Mouse (Mus musculus) G1E (cell line): ENCODE measurements around the gene Hba-x. TPM values are rescaled to one million over a fixed set of nuclear protein-coding genes. Genes with fewer than 3 reads are reported as not detected.

Experiments
- ATAC-seq: 2 replicates; pipeline ENCODE4 v1.8.0; 2016; ENCODE audit warnings: mild to moderate bottlenecking; ENCODE audit not compliant: insufficient number of reproducible peaks, poor library complexity, low FRiP score, severe bottlenecking; ENCODE audit errors: extremely low read depth
- DNase-seq: peaks from one replicate; pipeline ENCODE4 v3.0.0; 2012; ENCODE audit warnings: low spot score
- H3K27me3 ChIP-seq: 2 replicates; pipeline ENCODE4 v1.6.1; 2012; ENCODE audit warnings: mild to moderate bottlenecking, low read length, inconsistent platforms; ENCODE audit not compliant: insufficient read depth
- H3K36me3 ChIP-seq: replicated peaks from 2 replicates; pipeline ENCODE3; 2012; ENCODE audit warnings: mild to moderate bottlenecking, inconsistent platforms
- H3K4me1 ChIP-seq: 2 replicates; pipeline ENCODE4 v1.6.1; 2012; ENCODE audit warnings: low read depth, low read length, inconsistent platforms, mixed read lengths; ENCODE audit not compliant: insufficient read depth
- H3K4me3 ChIP-seq: 2 replicates; pipeline ENCODE4 v1.5.1; 2012; ENCODE audit warnings: low read depth, mild to moderate bottlenecking, inconsistent platforms, low read length, moderate library complexity, mixed read lengths
- H3K9me3 ChIP-seq: replicated peaks from 2 replicates; pipeline ENCODE4 v1.6.1; 2012; ENCODE audit warnings: inconsistent platforms
- CTCF ChIP-seq: IDR thresholded peaks from 2 replicates; pipeline ENCODE4 v1.5.1; 2012; ENCODE audit warnings: low read depth, low read length, inconsistent platforms, mixed read lengths
- GATA1 ChIP-seq: IDR thresholded peaks from 2 replicates; pipeline ENCODE4 v1.6.1; 2012; ENCODE audit warnings: borderline replicate concordance, low read length, inconsistent platforms, mixed read lengths
- GATA2 ChIP-seq: IDR thresholded peaks from 2 replicates; pipeline ENCODE4 v1.6.1; 2012; ENCODE audit warnings: low read depth, low read length, inconsistent platforms, borderline replicate concordance
- POLR2AphosphoS5 ChIP-seq: IDR thresholded peaks from 2 replicates; pipeline ENCODE4 v1.6.1; 2012; ENCODE audit warnings: low read depth, low read length, inconsistent platforms; ENCODE audit not compliant: insufficient replicate concordance
- TAL1 ChIP-seq: conservative IDR thresholded peaks from 2 replicates; pipeline ENCODE4 v1.6.1; 2012; ENCODE audit warnings: low read depth, low read length, inconsistent platforms, mixed read lengths
- polyA plus RNA-seq: library from polyadenylated mRNA; stranded (reverse); fragments of >175 nt; gene quantifications from 2 replicates; pipeline ENCODE4 v1.2.3, GENCODE M21; 2012
- total RNA-seq, 2 experiments: library from RNA; stranded (forward) in 1 of 2; stranded (reverse) in 1 of 2; fragments of 200-1000 nt in 1 of 2; fragments of >200 nt in 1 of 2; fragmentation: Nextera tagmentation in 1 of 2; gene quantifications; 2 replicates each; pipeline ENCODE4 v1.2.3; 2014 to 2017

Hba-x gene
- total and polyA plus RNA-seq, 3 experiments = 0.09 TPM; not detected in 2

GRCm38 (mm10) chr11:32238093-32238860, 37.9 kb upstream of the Hba-x start:
- H3K9me3 ChIP-seq = no peaks in the 10 kb centered on the region
- peaks cover 99% of the 10 kb centered on the region for H3K36me3 ChIP-seq
- no peaks in the 10 kb centered on the region for H3K27me3 ChIP-seq
- 0 out of 2 replicates have a peak, but pooled peaks have one; percentile 52 for ATAC-seq
- no peak overlapping the region for H3K4me3 ChIP-seq
- peaks cover 33% of the 10 kb centered on the region for H3K4me1 ChIP-seq
- TF ChIP-seq POLR2AphosphoS5 (no peak), CTCF (peak; percentile 96), TAL1 (no peak)
- DNase-seq = no peak

- no peaks in the 10 kb centered on the region for H3K9me3 ChIP-seq
- DNase-seq = no peak
- no peak overlapping the region for H3K4me3 ChIP-seq
- ATAC-seq = no peak
- H3K36me3 ChIP-seq = peaks cover 91% of the 10 kb centered on the region
- TF ChIP-seq GATA1 (no peak), POLR2AphosphoS5 (no peak), TAL1 (no peak), GATA2 (no peak), CTCF (no peak)
- H3K4me1 ChIP-seq = peaks cover 60% of the 10 kb centered on the region
- H3K27me3 ChIP-seq = no peaks in the 10 kb centered on the region
Observed at GRCm38 (mm10) chr11:32241391-32241790, 34.8 kb upstream of the Hba-x start.

- Histone ChIP-seq H3K4me1 (peaks cover 67% of the 10 kb centered on the region), H3K36me3 (peaks cover 91% of the 10 kb centered on the region), H3K27me3 (no peaks in the 10 kb centered on the region), H3K4me3 (no peak overlapping the region), H3K9me3 (no peaks in the 10 kb centered on the region)
- TF ChIP-seq GATA1 (no peak), CTCF (no peak), GATA2 (no peak), POLR2AphosphoS5 (no peak), TAL1 (no peak)
- DNase-seq (no peak), ATAC-seq (no peak)
Observed at GRCm38 (mm10) chr11:32242209-32242608, 34.0 kb upstream of the Hba-x start.

- H3K9me3 ChIP-seq = no peaks in the 10 kb centered on the region
- ATAC-seq (no peak), DNase-seq (no peak)
- peaks cover 72% of the 10 kb centered on the region for H3K4me1 ChIP-seq
- no peak for TF ChIP-seq POLR2AphosphoS5
- no peak for TF ChIP-seq GATA1
- TF ChIP-seq CTCF = no peak
- no peak for TF ChIP-seq TAL1
- no peak for TF ChIP-seq GATA2
- H3K4me3 ChIP-seq = no peak overlapping the region
- no peaks in the 10 kb centered on the region for H3K27me3 ChIP-seq
- peaks cover 88% of the 10 kb centered on the region for H3K36me3 ChIP-seq
Observed at GRCm38 (mm10) chr11:32243205-32243955, 32.8 kb upstream of the Hba-x start.

GRCm38 (mm10) chr11:32244064-32244463, 32.1 kb upstream of the Hba-x start:
- ATAC-seq (no peak), DNase-seq (no peak)
- Histone ChIP-seq H3K36me3 (peaks cover 87% of the 10 kb centered on the region), H3K4me1 (peaks cover 67% of the 10 kb centered on the region), H3K4me3 (no peak overlapping the region), H3K9me3 (no peaks in the 10 kb centered on the region), H3K27me3 (no peaks in the 10 kb centered on the region)
- TF ChIP-seq CTCF (no peak), GATA2 (no peak)

GRCm38 (mm10) chr11:32244617-32245016, 31.6 kb upstream of the Hba-x start:
- no peak for ATAC-seq
- H3K36me3 ChIP-seq = peaks cover 88% of the 10 kb centered on the region

More at GRCm38 (mm10) chr11:32244617-32245016, 31.6 kb upstream of the Hba-x start:
- no peak for DNase-seq
- Histone ChIP-seq H3K4me1 (peaks cover 70% of the 10 kb centered on the region), H3K9me3 (no peaks in the 10 kb centered on the region), H3K27me3 (no peaks in the 10 kb centered on the region), H3K4me3 (no peak overlapping the region)
- TF ChIP-seq POLR2AphosphoS5 (no peak), TAL1 (no peak), GATA2 (no peak), CTCF (no peak), GATA1 (no peak)
